Mouse (Mus musculus) limb, embryonic 12.5 days (tissue): ENCODE measurements at regions not wholly inside any gene's neighbourhood (a gene's known extent, or its start where the extent isn't known, plus 50 kb on each side); places are given as distances from the start of the nearest gene placed in this dataset.

Source experiments
- ATAC-seq: fragments of 200-750 bp; cut with Nextera tagmentation; 2 replicates; pipeline ENCODE4 v1.8.0; 2017; ENCODE audit warnings: low read depth, moderate TSS enrichment; ENCODE audit not compliant: insufficient number of reproducible peaks, insufficient read depth, low FRiP score, low TSS enrichment
- H3K27ac ChIP-seq: fragments of 300-500 bp; sonication (generic); 2 replicates; pipeline ENCODE4 v1.5.1; 2016; ENCODE audit warnings: mild to moderate bottlenecking, moderate library complexity
- H3K27me3 ChIP-seq: fragments of 300-500 bp; sonication (generic); 2 replicates; pipeline ENCODE4 v1.6.1; 2016; ENCODE audit warnings: mild to moderate bottlenecking, moderate library complexity
- H3K36me3 ChIP-seq: fragments of 300-500 bp; sonication (generic); 2 replicates; pipeline ENCODE4 v1.6.1; 2016; ENCODE audit warnings: mild to moderate bottlenecking, moderate library complexity
- H3K4me1 ChIP-seq: fragments of 300-500 bp; sonication (generic); replicated peaks from 2 replicates; pipeline ENCODE4 v1.6.1; 2016
- H3K4me2 ChIP-seq: fragments of 300-500 bp; sonication (generic); 2 replicates; pipeline ENCODE4 v1.6.1; 2016; ENCODE audit warnings: mild to moderate bottlenecking, moderate library complexity
- H3K4me3 ChIP-seq: fragments of 300-500 bp; sonication (generic); replicated peaks from 2 replicates; pipeline ENCODE4 v1.5.1; 2016; ENCODE audit warnings: mild to moderate bottlenecking
- H3K9ac ChIP-seq: fragments of 300-500 bp; sonication (generic); replicated peaks from 2 replicates; pipeline ENCODE4 v1.6.1; 2016; ENCODE audit warnings: mild to moderate bottlenecking, moderate library complexity
- H3K9me3 ChIP-seq: fragments of 300-500 bp; sonication (generic); 2 replicates; pipeline ENCODE4 v1.6.1; 2016; ENCODE audit warnings: mild to moderate bottlenecking, moderate library complexity
- WGBS: fragments of 180-500 bp; shearing (Covaris S2); methylation state at CpG from one replicate; pipeline ENCODE4 v1.1.7; 2016; 5-methylcytosine and 5-hydroxymethylcytosine counted together

DNA sequence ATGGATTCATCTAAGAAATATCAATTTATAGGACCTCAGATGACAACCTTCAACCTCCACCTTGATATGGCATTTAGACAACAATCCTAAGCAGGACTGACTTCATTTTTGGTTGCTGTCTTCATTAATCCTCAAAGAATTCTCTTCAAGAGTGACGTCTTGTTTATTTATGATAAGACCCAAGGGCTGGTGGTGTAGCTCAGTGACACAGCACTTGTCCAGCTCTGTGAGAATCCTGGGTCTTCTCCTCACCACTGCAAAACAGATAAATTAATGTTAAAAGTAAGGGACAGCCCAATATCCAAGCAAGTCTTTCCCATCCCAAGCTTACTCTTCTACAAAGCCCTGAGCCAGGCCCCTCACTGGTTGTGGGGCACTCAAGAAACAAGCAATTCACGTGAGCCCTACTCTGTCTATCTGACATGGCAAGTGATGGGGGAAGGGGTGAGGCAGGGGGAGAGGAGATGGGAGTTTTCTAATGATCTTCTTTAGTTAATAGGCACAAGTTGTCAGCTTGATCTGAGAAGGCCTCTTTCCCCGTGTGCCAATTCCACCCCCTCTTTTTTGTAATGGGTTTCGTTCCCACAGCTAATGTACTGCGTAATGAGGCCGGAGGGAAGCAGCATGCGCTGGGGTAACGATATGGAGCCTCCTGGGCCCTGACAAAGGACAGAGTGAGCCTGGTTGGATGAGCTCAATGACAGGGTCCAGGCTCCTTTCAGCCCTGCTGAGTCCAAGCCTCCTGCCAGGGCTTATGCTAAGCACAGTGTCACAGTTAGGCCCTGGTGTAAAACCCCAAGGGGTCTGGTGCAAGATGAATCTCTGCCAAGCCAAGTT is 127.7 kb upstream of the Parp11 start:
- no peak overlapping the region for H3K27ac ChIP-seq
- no peaks in the 10 kb centered on the region for H3K9me3 ChIP-seq
- 67% methylated on average over 8 of the region's 8 CpGs for WGBS
- no peaks in the 10 kb centered on the region for H3K4me1 ChIP-seq
- ATAC-seq, result peak; percentile 52; the same call in 1 of the 2 replicates
- H3K4me2 ChIP-seq, result no peak overlapping the region
- H3K27me3 ChIP-seq, result no peaks in the 10 kb centered on the region
- no peaks in the 10 kb centered on the region for H3K36me3 ChIP-seq
- no peak overlapping the region for H3K4me3 ChIP-seq
- no peak overlapping the region for H3K9ac ChIP-seq

DNA sequence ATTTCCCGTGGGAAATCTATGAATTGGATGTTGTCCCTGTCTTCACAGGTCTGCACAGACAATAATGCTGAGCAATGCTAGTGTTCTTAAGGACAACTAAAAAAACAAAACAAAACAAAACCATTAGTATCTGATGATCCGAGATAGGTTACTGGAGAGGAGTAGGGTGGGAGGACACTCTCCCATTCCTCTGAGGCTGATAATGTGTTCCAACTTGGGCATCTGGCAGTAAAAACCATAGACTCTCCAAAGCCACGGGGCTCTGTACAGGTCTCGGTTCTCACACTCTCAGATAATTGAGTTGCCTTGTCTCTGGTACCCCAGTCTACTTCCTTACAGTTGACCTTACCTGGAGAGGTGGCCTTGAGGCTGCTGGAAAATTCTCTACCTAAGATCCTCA is 126.0 kb upstream of the Parp11 start:
- ATAC-seq, result no peak
- 89% methylated on average over 4 of the region's 4 CpGs for WGBS
- no peak overlapping the region for H3K9ac ChIP-seq

DNA sequence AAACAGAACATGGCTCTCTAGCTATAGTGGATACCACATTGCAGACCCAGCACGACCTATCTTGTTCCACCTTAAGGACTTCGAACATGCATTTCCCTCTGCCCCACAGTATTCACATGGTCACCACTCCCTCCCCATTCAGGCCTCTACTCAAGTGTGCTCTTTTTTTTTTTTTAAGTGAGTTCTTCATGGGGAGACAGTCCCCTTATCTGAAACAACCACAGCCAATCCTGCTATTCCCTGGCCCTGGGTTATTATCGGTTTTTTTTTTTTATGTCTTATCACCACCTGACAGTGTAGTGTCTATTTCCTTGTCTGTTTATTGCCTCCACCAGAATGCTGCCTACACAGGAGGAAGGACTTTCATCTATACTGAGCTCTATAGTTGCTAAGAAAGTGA is 125.6 kb upstream of the Parp11 start:
- no peaks in the 10 kb centered on the region for H3K9me3 ChIP-seq
- H3K27me3 ChIP-seq, result no peaks in the 10 kb centered on the region
- no peak overlapping the region for H3K27ac ChIP-seq
- WGBS, result 93% methylated on average over 3 of the region's 3 CpGs
- H3K4me1 ChIP-seq, result peaks cover 8% of the 10 kb centered on the region
- no peak overlapping the region for H3K4me2 ChIP-seq
- H3K36me3 ChIP-seq, result no peaks in the 10 kb centered on the region
- H3K4me3 ChIP-seq, result no peak overlapping the region
- no peak overlapping the region for H3K9ac ChIP-seq
- ATAC-seq, result no peak

More for the DNA sequence above, 126.0 kb upstream of the Parp11 start:
- Histone ChIP-seq H3K4me1 (peaks cover 8% of the 10 kb centered on the region), H3K4me2 (no peak overlapping the region), H3K4me3 (no peak overlapping the region), H3K27me3 (no peaks in the 10 kb centered on the region), H3K36me3 (no peaks in the 10 kb centered on the region), H3K9me3 (no peaks in the 10 kb centered on the region), H3K27ac (no peak overlapping the region)

DNA sequence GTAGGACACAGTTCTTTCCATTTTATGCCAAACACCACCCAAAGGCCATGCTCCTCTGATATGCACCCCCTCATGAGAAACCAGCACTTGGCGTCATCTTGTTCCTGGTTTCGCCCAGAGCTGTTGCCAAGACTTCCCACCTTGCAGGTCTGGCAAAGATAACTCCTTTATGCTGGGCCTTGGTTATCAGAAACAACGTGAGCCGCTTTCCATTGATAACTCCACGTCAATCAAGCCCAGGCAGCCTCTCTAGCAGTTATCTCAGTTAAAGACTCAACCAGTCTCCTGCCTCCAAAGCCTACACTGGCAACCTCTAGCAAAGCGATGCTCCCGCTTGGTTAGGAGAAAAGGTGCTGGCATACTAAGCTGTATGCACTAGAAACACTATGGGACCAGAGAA is 124.2 kb upstream of the Parp11 start:
- no peak overlapping the region for H3K9ac ChIP-seq
- H3K4me2 ChIP-seq, result no peak overlapping the region
- ATAC-seq, result no peak
- no peak overlapping the region for H3K27ac ChIP-seq
- H3K36me3 ChIP-seq, result no peaks in the 10 kb centered on the region
- H3K27me3 ChIP-seq, result no peaks in the 10 kb centered on the region
- WGBS, result 85% methylated on average over 7 of the region's 7 CpGs
- no peaks in the 10 kb centered on the region for H3K9me3 ChIP-seq
- H3K4me1 ChIP-seq, result peaks cover 14% of the 10 kb centered on the region
- no peak overlapping the region for H3K4me3 ChIP-seq

DNA sequence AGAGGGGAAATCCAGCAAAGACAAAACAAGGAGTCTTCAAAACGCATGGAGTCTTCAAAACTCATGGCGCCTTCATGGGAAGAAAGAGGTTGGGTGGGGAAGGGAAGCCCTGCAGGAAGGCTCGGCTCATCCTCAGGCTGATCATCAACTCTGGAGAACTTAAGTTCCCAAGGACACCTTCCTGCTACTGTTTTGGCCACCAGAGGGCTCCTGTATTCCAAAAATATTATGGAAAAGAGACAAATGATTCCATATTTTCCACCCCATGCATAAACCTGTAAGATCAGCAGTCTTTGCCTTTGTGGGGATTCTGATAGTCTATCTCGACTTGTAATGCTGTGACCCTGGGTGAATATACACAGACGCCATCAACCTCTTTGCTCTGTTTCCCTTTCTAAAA is 121.7 kb upstream of the Parp11 start:
- no peak overlapping the region for H3K27ac ChIP-seq
- H3K36me3 ChIP-seq, result no peaks in the 10 kb centered on the region
- WGBS, result 57% methylated on average over 5 of the region's 5 CpGs
- peaks cover 25% of the 10 kb centered on the region for H3K4me1 ChIP-seq
- H3K9ac ChIP-seq, result no peak overlapping the region
- no peak for ATAC-seq
- H3K27me3 ChIP-seq, result no peaks in the 10 kb centered on the region
- H3K4me3 ChIP-seq, result no peak overlapping the region
- H3K4me2 ChIP-seq, result no peak overlapping the region
- H3K9me3 ChIP-seq, result no peaks in the 10 kb centered on the region

DNA sequence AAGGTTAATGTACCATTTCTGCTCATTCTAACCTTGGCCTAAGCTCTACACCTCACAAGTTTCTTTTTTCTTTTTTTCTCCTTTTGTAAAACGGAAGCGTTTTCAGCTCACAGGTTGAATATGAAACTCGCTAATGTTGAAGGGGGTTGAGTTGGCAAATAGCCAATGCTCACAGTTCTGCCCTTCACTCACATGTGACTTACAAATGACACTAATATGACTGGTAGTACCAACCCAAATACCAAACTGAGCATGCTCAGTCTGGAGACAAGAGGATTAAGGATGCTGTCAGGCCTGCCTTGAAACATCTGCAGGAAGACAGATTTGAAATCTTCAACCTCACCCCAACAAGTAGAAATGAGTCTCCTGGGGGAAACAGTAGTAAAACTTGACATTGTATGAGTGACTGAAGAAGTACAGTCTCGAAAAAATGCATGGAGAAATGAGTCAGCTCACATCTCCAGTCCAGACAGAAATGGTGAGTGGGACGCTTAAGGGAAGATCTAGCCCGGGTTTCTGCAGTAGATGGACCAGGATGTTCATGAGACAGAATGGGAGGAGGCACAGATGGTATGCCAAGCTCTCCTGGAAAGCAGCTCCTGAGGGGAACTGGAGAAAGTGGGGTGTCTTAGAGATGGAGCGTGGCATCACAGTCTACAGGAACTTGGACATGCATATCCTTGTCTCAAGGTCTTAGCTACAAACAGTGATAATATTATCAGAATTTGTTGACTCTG is 120.9 kb upstream of the Parp11 start:
- H3K27me3 ChIP-seq, result no peaks in the 10 kb centered on the region
- H3K4me3 ChIP-seq, result no peak overlapping the region
- no peak overlapping the region for H3K27ac ChIP-seq
- no peaks in the 10 kb centered on the region for H3K36me3 ChIP-seq
- no peaks in the 10 kb centered on the region for H3K9me3 ChIP-seq
- no peak overlapping the region for H3K4me2 ChIP-seq
- 79% methylated on average over 7 of the region's 7 CpGs for WGBS
- peaks cover 29% of the 10 kb centered on the region for H3K4me1 ChIP-seq
- no peak overlapping the region for H3K9ac ChIP-seq
- no peak for ATAC-seq

DNA sequence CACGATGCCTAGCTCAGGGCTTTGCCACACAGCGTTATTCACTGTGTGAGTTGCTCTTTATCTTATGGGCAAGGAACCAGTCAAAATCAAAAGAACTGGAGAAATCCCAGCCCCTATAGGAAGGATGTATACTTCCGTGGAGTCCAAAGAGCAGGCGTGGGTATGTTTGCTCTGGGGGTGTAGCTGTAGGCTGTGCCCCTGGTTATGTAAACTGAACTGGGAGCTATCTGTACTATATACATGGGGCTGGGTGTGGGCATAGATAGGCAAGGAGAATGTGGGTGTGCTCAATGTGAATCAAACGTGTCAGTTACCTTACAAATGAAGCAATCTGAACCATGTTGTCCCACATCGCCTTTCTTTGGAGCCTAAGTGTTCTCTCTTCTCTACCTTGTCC is 120.3 kb upstream of the Parp11 start:
- no peak overlapping the region for H3K4me3 ChIP-seq
- no peak for ATAC-seq
- H3K36me3 ChIP-seq, result no peaks in the 10 kb centered on the region
- no peaks in the 10 kb centered on the region for H3K27me3 ChIP-seq
- peaks cover 35% of the 10 kb centered on the region for H3K4me1 ChIP-seq
- H3K27ac ChIP-seq, result no peak overlapping the region
- no peak overlapping the region for H3K4me2 ChIP-seq
- no peak overlapping the region for H3K9ac ChIP-seq
- 84% methylated on average over 6 of the region's 6 CpGs for WGBS
- no peaks in the 10 kb centered on the region for H3K9me3 ChIP-seq

DNA sequence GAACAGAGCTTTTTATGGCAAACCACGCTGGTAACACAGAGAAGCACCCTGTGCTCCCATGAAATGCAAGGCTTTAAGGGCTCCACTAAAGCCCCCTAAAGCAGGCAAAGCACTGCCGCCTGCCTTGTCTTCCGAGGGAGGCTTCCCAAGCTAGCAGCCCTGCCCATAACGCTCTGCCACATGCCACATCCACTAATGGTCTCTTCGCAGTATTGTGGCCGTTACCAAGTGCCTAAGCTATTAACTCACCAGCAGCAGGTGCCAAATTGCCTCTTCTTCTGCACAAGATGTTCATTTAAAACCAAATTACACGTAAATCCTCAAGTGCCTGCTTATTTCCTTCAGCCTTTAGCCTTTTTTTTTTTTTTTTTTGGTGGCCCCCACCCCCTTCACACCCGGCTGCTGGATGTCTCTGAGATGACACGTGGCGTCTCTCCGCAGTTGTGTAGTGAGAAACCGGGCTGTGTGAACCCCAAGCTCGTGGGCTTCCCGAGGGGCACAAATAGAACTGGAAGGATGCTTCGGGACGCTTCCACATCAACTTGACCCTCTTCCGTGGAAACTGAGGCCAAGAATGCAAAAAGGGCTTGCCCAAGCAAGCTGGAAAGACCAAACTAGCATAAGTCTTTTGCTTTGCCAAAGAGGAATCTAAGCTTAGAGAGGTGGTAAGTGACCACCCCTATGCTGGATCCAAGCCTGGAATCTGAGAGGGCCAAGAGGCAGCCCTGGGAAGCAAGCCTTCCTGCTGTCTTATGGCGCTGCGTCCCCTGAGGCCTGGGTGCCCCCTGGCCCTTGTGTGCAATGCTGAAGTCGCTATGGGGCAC is 117.2 kb upstream of the Parp11 start:
- Histone ChIP-seq H3K36me3 (no peaks in the 10 kb centered on the region), H3K4me3 (peak overlapping the region; percentile 42), H3K27me3 (no peaks in the 10 kb centered on the region), H3K27ac (peak overlapping the region; percentile 86), H3K4me2 (peak overlapping the region; percentile 66), H3K4me1 (peaks cover 33% of the 10 kb centered on the region), H3K9ac (peak overlapping the region; percentile 23; the same call in 1 of the 2 replicates), H3K9me3 (no peaks in the 10 kb centered on the region)
- WGBS, result 43% methylated on average over 20 of the region's 20 CpGs
- ATAC-seq, result 0 out of 2 replicates have a peak, but pooled peaks have one; percentile 2

DNA sequence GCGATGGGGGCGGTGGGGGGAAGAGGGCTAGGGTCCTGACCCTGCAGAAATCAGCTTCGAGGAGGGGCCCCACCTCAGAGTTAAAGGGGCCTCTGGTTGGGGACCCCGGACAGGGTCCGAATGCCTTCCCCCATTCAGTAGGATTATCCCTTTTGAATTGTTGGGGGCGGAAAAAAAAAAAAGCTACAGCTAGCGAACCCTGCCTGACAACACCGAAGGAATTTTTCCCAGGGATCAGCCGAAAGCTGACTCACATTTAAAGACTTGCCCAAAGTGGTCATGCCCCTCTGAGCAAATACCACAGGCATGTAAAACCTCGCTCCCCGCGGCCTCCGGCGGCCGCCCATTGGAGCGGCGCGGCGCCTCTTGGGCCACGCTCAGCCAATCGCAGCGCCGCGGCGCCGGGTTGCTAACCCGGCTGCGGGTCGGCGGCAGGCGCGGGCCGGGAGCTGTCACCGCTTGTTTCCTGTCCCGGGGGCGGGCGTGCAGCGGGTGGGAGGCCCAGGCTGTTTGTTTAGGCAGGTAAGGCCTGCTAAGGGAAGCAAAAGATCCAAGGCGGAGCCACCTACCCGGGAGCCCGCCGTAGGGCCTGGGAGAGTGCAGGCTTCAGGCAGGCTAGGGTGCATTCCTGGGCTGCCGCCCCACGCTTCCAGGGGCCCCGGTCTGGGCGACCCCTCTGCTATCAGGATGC is 116.5 kb upstream of the Parp11 start:
- peak; percentile 94 for ATAC-seq
- Histone ChIP-seq H3K4me2 (peak overlapping the region; percentile 66), H3K4me1 (peaks cover 29% of the 10 kb centered on the region)

DNA sequence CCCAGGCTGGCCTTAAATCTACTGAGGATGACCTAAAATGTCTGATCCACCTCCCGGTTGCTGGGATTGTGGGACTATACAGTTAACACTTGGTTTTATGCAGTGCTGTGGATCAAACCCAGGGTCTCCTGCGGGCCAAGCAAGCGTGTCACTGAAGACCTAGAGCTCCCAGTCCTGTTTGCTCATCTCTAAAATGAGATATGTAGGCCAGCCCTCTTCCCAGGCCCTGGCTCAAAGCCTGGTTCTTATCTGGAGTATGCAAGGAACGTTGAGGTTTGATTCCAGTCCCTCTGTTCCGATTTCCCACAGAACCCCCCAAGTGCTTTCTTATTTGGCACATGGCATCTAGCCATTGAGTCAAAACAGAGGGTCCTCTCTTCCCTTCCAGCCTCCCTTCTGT is 115.5 kb upstream of the Parp11 start:
- 0 out of 2 replicates have a peak overlapping the region, but pooled peaks have one; percentile 66 for H3K4me2 ChIP-seq

More for the DNA sequence above, 116.5 kb upstream of the Parp11 start:
- Histone ChIP-seq H3K27ac (peak overlapping the region; percentile 93), H3K27me3 (no peaks in the 10 kb centered on the region), H3K9me3 (no peaks in the 10 kb centered on the region), H3K9ac (peak overlapping the region; percentile 57), H3K36me3 (no peaks in the 10 kb centered on the region), H3K4me3 (peak overlapping the region; percentile 42)
- under 1% methylated on average over 46 of the region's 46 CpGs for WGBS

More for the DNA sequence above, 115.5 kb upstream of the Parp11 start:
- H3K9me3 ChIP-seq, result no peaks in the 10 kb centered on the region
- H3K4me3 ChIP-seq, result no peak overlapping the region
- peak overlapping the region; percentile 93; the same call in 1 of the 2 replicates for H3K27ac ChIP-seq
- H3K27me3 ChIP-seq, result no peaks in the 10 kb centered on the region
- no peak for ATAC-seq
- peaks cover 39% of the 10 kb centered on the region for H3K4me1 ChIP-seq
- no peaks in the 10 kb centered on the region for H3K36me3 ChIP-seq
- 92% methylated on average over 5 of the region's 5 CpGs for WGBS
- H3K9ac ChIP-seq, result no peak overlapping the region
